Mouse (Mus musculus) bone marrow macrophage, adult 2 months (primary cell): ENCODE results near the gene Ppp1r7.

Experiments
- CTCF ChIP-seq: IDR thresholded peaks from 2 replicates; pipeline ENCODE4 v1.5.1; 2012; ENCODE audit warnings: low read depth, mild to moderate bottlenecking, low read length, moderate library complexity
- POLR2A ChIP-seq: IDR thresholded peaks from 2 replicates; pipeline ENCODE4 v1.6.1; 2012; ENCODE audit warnings: mild to moderate bottlenecking, low read depth, low read length, borderline replicate concordance

GRCm38 (mm10) chr1:93403403-93403802 is 60.7 kb downstream of the Ppp1r7 start:
- TF ChIP-seq CTCF (no peak), POLR2A (no peak)
